Mouse (Mus musculus): Measurements from ENCODE around the gene Stc2. TPM values are rescaled to one million over a fixed set of nuclear protein-coding genes. Genes with fewer than 3 reads are reported as not detected.

Stc2 gene
- polyA plus RNA-seq, 1 experiment from 2014 or later = 3.3 TPM

GRCm38 (mm10) chr11:31362856-31363255, 7.0 kb downstream of the Stc2 start:
- H3K9me3 ChIP-seq (ENCODE audit: control insufficient read depth, low read depth, low read length) = no peaks in the 10 kb centered on the region
- ATAC-seq (ENCODE audit: insufficient number of reproducible peaks, insufficient read depth, low FRiP score, low read depth) = no peak
- WGBS = 65% methylated on average over 1 of the region's 1 CpGs
- H3K9ac ChIP-seq (replicated peaks; ENCODE audit: low read depth, low read length) = no peak overlapping the region
- no peaks in the 10 kb centered on the region for H3K27me3 ChIP-seq (ENCODE audit: control insufficient read depth, insufficient read depth, low read length)
- H3K36me3 ChIP-seq (ENCODE audit: control insufficient read depth, insufficient read depth, low read length) = no peaks in the 10 kb centered on the region; the same call in none of the 2 replicates
- H3K4me2 ChIP-seq (replicated peaks; ENCODE audit: low read depth, low read length) = no peak overlapping the region
- H3K4me1 ChIP-seq (ENCODE audit: control insufficient read depth, insufficient read depth, low read length) = no peaks in the 10 kb centered on the region
- no peak overlapping the region for H3K4me3 ChIP-seq (ENCODE audit: low read depth, low read length)
- H3K27ac ChIP-seq (ENCODE audit: low read length) = no peak overlapping the region

DNA sequence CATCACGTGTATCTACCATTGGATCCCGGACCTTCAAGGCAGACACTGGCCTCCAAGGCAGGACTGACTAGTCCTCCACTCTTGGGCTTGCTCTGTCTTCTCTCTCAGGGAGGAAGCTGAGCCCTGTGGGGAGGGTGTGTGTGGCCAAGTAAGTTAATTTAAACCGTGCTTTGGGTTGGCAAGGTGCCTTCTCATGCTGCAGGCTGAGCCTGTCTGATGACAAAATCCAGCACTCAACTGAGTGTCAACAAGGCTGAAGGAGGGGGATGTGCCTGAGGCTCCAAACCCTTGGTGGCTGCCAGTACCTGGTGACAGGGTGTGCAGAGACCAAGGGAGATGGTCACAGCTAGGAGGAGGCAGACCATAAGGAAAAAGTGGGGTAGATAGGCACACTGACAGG, 7.5 kb downstream of the Stc2 start:
- H3K27ac ChIP-seq (ENCODE audit: low read length) = no peak overlapping the region
- no peaks in the 10 kb centered on the region; the same call in none of the 2 replicates for H3K36me3 ChIP-seq (ENCODE audit: control insufficient read depth, insufficient read depth, low read length)
- WGBS = 69% methylated on average over 3 of the region's 3 CpGs
- no peak overlapping the region for H3K4me3 ChIP-seq (ENCODE audit: low read depth, low read length)
- ATAC-seq (ENCODE audit: insufficient number of reproducible peaks, insufficient read depth, low FRiP score, low read depth) = no peak
- no peaks in the 10 kb centered on the region for H3K9me3 ChIP-seq (ENCODE audit: control insufficient read depth, low read depth, low read length)
- no peak overlapping the region for H3K4me2 ChIP-seq (replicated peaks; ENCODE audit: low read depth, low read length)
- no peaks in the 10 kb centered on the region for H3K27me3 ChIP-seq (ENCODE audit: control insufficient read depth, insufficient read depth, low read length)
- no peak overlapping the region for H3K9ac ChIP-seq (replicated peaks; ENCODE audit: low read depth, low read length)
- no peaks in the 10 kb centered on the region for H3K4me1 ChIP-seq (ENCODE audit: control insufficient read depth, insufficient read depth, low read length)

DNA sequence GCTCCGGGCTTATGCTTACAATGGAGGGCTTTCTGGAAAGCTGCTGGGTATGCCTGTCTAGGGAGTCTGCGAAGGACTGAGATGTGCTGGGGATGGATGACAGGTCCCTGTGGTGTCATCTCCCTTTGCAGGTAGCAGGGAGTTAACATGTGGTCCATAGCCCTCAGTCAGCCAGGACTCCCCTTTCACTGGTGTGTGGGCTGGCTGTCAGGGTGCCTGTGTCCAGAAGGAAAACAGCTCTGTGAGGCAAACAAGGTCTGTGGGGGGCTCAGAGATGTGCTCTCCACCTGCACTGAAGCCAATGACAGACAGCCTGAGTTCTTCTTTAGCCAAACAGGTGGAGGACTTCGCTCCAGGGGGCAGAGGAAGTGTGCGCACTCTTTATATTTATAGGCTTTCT, 8.8 kb downstream of the Stc2 start:
- no peaks in the 10 kb centered on the region for H3K4me1 ChIP-seq (ENCODE audit: control insufficient read depth, insufficient read depth, low read length)
- H3K27ac ChIP-seq (ENCODE audit: low read length) = no peak overlapping the region
- H3K9me3 ChIP-seq (ENCODE audit: control insufficient read depth, low read depth, low read length) = no peaks in the 10 kb centered on the region
- WGBS = 84% methylated on average over 4 of the region's 4 CpGs
- H3K9ac ChIP-seq (replicated peaks; ENCODE audit: low read depth, low read length) = no peak overlapping the region
- H3K27me3 ChIP-seq (ENCODE audit: control insufficient read depth, insufficient read depth, low read length) = no peaks in the 10 kb centered on the region
- H3K36me3 ChIP-seq (ENCODE audit: control insufficient read depth, insufficient read depth, low read length) = no peaks in the 10 kb centered on the region; the same call in 1 of the 2 replicates
- ATAC-seq (ENCODE audit: insufficient number of reproducible peaks, insufficient read depth, low FRiP score, low read depth) = no peak
- H3K4me3 ChIP-seq (ENCODE audit: low read depth, low read length) = no peak overlapping the region
- H3K4me2 ChIP-seq (replicated peaks; ENCODE audit: low read depth, low read length) = no peak overlapping the region

DNA sequence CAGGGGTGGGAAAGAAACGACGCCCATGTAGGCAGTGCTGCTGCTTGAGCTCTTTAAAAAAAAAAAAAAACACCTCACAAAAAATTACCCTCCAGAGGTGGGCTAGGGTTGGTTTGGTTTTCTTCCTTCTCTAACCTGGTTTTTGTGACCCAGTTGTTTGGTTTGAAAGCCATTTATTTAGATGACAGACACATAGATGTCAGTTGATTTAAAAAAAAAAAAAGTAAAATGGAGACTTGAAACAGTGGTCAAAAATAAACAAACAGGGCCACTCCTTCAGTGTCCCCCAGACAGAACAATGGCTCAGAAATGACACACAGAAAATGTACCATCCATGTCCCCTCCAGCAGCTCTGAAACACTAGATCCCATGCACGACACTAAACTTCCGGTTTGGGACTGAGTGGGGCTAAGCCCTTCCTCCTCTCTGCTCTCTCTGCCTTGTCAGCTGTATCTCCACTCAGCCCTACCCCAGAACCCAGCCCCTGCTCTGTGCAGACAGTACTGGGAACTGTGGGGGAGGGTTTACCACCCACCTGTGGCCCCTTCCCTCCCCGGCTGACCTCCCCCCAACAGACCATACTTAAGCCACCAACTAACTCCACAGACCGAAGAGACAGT, 10.5 kb downstream of the Stc2 start:
- Histone ChIP-seq H3K4me3 (ENCODE audit: low read depth, low read length) (no peak overlapping the region), H3K27ac (ENCODE audit: low read length) (no peak overlapping the region), H3K9ac (replicated peaks; ENCODE audit: low read depth, low read length) (no peak overlapping the region), H3K36me3 (ENCODE audit: control insufficient read depth, insufficient read depth, low read length) (no peaks in the 10 kb centered on the region), H3K27me3 (ENCODE audit: control insufficient read depth, insufficient read depth, low read length) (no peaks in the 10 kb centered on the region), H3K9me3 (ENCODE audit: control insufficient read depth, low read depth, low read length) (no peaks in the 10 kb centered on the region), H3K4me2 (replicated peaks; ENCODE audit: low read depth, low read length) (no peak overlapping the region), H3K4me1 (ENCODE audit: control insufficient read depth, insufficient read depth, low read length) (no peaks in the 10 kb centered on the region)
- ATAC-seq (ENCODE audit: insufficient number of reproducible peaks, insufficient read depth, low FRiP score, low read depth) = no peak
- WGBS = 70% methylated on average over 6 of the region's 6 CpGs

DNA sequence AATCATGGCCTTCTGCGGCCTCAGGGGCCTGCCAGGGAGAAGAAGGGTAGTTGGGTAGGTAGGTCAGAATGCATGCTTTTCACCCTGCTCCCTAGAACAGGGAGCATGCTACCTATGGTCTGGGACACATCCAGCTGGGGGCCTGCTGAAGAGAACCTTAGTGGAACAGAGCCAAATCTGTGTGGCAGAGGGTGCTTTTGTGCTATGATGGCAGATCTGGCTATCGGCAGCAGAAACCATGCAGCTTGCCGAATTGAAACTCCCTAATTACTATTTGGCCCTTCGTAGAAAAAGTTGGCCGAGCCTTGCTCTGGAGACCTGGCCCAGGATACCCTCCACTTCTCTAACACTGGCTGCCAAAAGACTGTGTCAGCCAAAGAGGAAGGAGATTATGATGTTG, 11.4 kb downstream of the Stc2 start:
- no peak for ATAC-seq (ENCODE audit: insufficient number of reproducible peaks, insufficient read depth, low FRiP score, low read depth)
- Histone ChIP-seq H3K36me3 (ENCODE audit: control insufficient read depth, insufficient read depth, low read length) (no peaks in the 10 kb centered on the region), H3K27me3 (ENCODE audit: control insufficient read depth, insufficient read depth, low read length) (no peaks in the 10 kb centered on the region), H3K4me1 (ENCODE audit: control insufficient read depth, insufficient read depth, low read length) (no peaks in the 10 kb centered on the region), H3K9ac (replicated peaks; ENCODE audit: low read depth, low read length) (no peak overlapping the region), H3K9me3 (ENCODE audit: control insufficient read depth, low read depth, low read length) (no peaks in the 10 kb centered on the region), H3K4me2 (replicated peaks; ENCODE audit: low read depth, low read length) (no peak overlapping the region), H3K4me3 (ENCODE audit: low read depth, low read length) (no peak overlapping the region), H3K27ac (ENCODE audit: low read length) (no peak overlapping the region)
- 92% methylated on average over 5 of the region's 5 CpGs for WGBS

DNA sequence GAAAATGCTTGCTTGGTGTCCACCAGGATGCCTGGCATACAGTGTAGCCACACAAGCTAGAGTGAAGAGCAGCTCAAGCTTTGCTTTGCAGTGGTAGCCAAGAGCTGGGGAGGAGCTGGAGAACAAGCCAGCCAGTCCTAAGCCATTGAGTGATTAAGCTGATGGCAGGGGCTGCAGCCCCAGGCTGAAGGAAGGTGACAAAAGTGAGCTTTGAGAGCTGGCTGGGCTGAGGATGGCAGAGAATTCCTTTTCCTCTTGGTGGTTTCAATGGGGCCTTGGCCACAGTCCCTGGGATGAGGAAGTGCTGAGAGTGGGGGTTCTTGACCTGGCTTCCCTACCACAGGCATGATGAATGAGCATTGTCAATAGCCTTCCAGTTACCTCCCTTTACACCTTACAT, 13.0 kb downstream of the Stc2 start:
- no peaks in the 10 kb centered on the region for H3K9me3 ChIP-seq (ENCODE audit: control insufficient read depth, low read depth, low read length)
- H3K27ac ChIP-seq (ENCODE audit: low read length) = no peak overlapping the region
- H3K4me1 ChIP-seq (ENCODE audit: control insufficient read depth, insufficient read depth, low read length) = no peaks in the 10 kb centered on the region
- no peaks in the 10 kb centered on the region for H3K27me3 ChIP-seq (ENCODE audit: control insufficient read depth, insufficient read depth, low read length)
- no peak overlapping the region for H3K9ac ChIP-seq (replicated peaks; ENCODE audit: low read depth, low read length)
- H3K4me3 ChIP-seq (ENCODE audit: low read depth, low read length) = no peak overlapping the region
- no peaks in the 10 kb centered on the region for H3K36me3 ChIP-seq (ENCODE audit: control insufficient read depth, insufficient read depth, low read length)
- no peak overlapping the region for H3K4me2 ChIP-seq (replicated peaks; ENCODE audit: low read depth, low read length)
- no peak for ATAC-seq (ENCODE audit: insufficient number of reproducible peaks, insufficient read depth, low FRiP score, low read depth)

DNA sequence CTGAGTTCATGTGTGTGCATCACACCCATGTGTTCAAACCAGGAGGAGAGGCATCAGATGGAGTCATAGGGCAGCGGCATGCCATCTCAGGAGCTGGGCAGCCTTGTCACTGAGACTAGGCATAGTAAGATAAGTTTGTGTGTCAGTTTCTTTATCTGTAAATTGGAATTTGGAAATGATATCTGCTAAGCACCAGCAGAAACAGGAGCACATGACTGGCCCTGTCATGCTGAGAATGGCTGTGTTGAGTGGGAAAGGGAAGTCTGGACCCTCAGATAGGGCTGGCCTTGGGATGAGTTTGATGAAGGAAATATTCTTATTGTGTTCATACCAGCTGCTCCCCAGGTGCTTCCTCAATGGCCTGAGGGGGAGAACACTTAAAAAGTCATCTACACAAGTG, 14.1 kb downstream of the Stc2 start:
- Histone ChIP-seq H3K4me3 (ENCODE audit: low read depth, low read length) (no peak overlapping the region), H3K27me3 (ENCODE audit: control insufficient read depth, insufficient read depth, low read length) (no peaks in the 10 kb centered on the region), H3K9me3 (ENCODE audit: control insufficient read depth, low read depth, low read length) (no peaks in the 10 kb centered on the region), H3K9ac (replicated peaks; ENCODE audit: low read depth, low read length) (no peak overlapping the region), H3K4me2 (replicated peaks; ENCODE audit: low read depth, low read length) (no peak overlapping the region), H3K36me3 (ENCODE audit: control insufficient read depth, insufficient read depth, low read length) (no peaks in the 10 kb centered on the region), H3K27ac (ENCODE audit: low read length) (no peak overlapping the region), H3K4me1 (ENCODE audit: control insufficient read depth, insufficient read depth, low read length) (no peaks in the 10 kb centered on the region)
- ATAC-seq (ENCODE audit: insufficient number of reproducible peaks, insufficient read depth, low FRiP score, low read depth) = no peak
- WGBS = 91% methylated on average over 1 of the region's 1 CpGs

DNA sequence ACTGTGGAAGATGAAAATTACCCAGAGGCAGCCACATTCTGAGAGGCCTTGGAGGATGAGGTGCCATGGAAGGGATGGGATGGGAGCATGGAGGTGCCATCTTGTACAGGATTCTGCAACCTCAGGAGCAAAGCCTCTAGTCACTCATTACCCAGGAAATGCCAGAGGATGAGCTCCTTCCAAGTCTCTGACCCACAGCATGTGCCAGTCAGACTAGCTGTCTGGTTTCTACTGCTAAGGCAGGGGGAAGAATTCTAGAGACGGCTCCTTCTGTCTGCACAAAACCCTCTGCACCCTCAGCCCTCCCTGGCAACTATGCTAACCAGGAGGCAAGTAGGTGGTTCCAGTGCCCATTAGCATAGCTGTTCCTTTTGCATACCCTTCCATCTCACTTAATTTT, 15.4 kb downstream of the Stc2 start:
- WGBS = 75% methylated on average over 1 of the region's 1 CpGs
- no peaks in the 10 kb centered on the region for H3K36me3 ChIP-seq (ENCODE audit: control insufficient read depth, insufficient read depth, low read length)
- no peak for ATAC-seq (ENCODE audit: insufficient number of reproducible peaks, insufficient read depth, low FRiP score, low read depth)
- no peak overlapping the region for H3K4me3 ChIP-seq (ENCODE audit: low read depth, low read length)
- no peaks in the 10 kb centered on the region for H3K9me3 ChIP-seq (ENCODE audit: control insufficient read depth, low read depth, low read length)
- no peaks in the 10 kb centered on the region for H3K4me1 ChIP-seq (ENCODE audit: control insufficient read depth, insufficient read depth, low read length)
- H3K27ac ChIP-seq (ENCODE audit: low read length) = no peak overlapping the region
- H3K4me2 ChIP-seq (replicated peaks; ENCODE audit: low read depth, low read length) = no peak overlapping the region
- H3K27me3 ChIP-seq (ENCODE audit: control insufficient read depth, insufficient read depth, low read length) = no peaks in the 10 kb centered on the region
- H3K9ac ChIP-seq (replicated peaks; ENCODE audit: low read depth, low read length) = no peak overlapping the region
